ENCODE assay signal across 14 mouse cellular contexts in genomic region chr11:67917126-67917525, GRCm38 (mm10). TPM values are rescaled to one million over a fixed set of nuclear protein-coding genes. Genes with fewer than 3 reads are reported as not detected.
"Had no signal": no experiment of that assay in that cellular context is flagged by ENCODE, and none has a peak within 500 bp of the region (broad histone marks: within the 10 kb centered on the region; RNA-seq: fewer than 3 reads in every experiment).

No protein-coding gene starts in this region.

- DNase-seq: liver; lung, adult 18-20 months; retina, postnatal 1 day; right cerebral cortex, postnatal 4 days; spleen, adult 18-20 months; thymus, postnatal 36 days had no signal

- H3K27ac ChIP-seq: layer of hippocampus, adult 2 months; limb, embryonic 12.5 days; liver, embryonic 14.5 days; midbrain, embryonic 12.5 days; neural tube, embryonic 13.5 days had no signal

- ATAC-seq: intestine, postnatal 0 days; midbrain, embryonic 16.5 days had no signal

- H3K36me3 ChIP-seq: limb, embryonic 12.5 days; midbrain, embryonic 12.5 days; neural tube, embryonic 13.5 days had no signal

- H3K9ac ChIP-seq: limb, embryonic 12.5 days; liver, embryonic 14.5 days; midbrain, embryonic 12.5 days; neural tube, embryonic 13.5 days had no signal

- H3K4me3 ChIP-seq: layer of hippocampus, adult 2 months; limb, embryonic 12.5 days; midbrain, embryonic 12.5 days; neural tube, embryonic 13.5 days had no signal

- H3K4me2 ChIP-seq: limb, embryonic 12.5 days; midbrain, embryonic 12.5 days; neural tube, embryonic 13.5 days had no signal

- H3K9me3 ChIP-seq: limb, embryonic 12.5 days; midbrain, embryonic 12.5 days; neural tube, embryonic 13.5 days had no signal

RNA-seq across cellular contexts. Expression of gene Usp43, which starts 4.8 kb away (rescaled TPM):
- total RNA-seq: megakaryocyte-erythroid progenitor cell, adult 5-6 weeks had no signal

RNA-seq across cellular contexts. Expression of gene Cfap52, which starts 48.3 kb away (rescaled TPM):
- total RNA-seq: megakaryocyte-erythroid progenitor cell, adult 5-6 weeks had no signal
